Mouse (Mus musculus): ENCODE data around the gene Dydc1. TPM values are rescaled to one million over a fixed set of nuclear protein-coding genes. Genes with fewer than 3 reads are reported as not detected.

The Dydc1 gene
- total RNA-seq, 2 experiments from 2014 or later, result not detected

DNA sequence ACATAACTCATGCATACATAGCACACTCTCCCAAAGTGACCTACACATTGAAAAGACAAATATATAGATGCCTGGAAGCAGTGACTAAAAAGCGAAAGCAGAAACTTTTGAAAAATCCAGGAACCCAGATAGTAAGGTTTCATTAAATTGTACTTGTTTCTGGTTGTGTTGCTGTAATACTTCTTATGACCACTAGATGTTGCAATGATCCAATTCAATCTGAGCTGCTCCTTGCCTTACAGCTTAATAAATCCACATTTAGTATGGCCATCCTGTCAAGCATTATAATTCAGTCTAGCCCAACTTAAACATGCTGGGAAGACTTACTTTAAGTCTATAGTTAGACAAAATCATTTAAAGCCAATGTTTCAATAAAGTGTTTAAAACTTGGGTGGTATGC is 21.4 kb downstream of the Dydc1 start:
- ATAC-seq (replicated peaks; ENCODE audit: low FRiP score, poor library complexity, severe bottlenecking), result no peak

DNA sequence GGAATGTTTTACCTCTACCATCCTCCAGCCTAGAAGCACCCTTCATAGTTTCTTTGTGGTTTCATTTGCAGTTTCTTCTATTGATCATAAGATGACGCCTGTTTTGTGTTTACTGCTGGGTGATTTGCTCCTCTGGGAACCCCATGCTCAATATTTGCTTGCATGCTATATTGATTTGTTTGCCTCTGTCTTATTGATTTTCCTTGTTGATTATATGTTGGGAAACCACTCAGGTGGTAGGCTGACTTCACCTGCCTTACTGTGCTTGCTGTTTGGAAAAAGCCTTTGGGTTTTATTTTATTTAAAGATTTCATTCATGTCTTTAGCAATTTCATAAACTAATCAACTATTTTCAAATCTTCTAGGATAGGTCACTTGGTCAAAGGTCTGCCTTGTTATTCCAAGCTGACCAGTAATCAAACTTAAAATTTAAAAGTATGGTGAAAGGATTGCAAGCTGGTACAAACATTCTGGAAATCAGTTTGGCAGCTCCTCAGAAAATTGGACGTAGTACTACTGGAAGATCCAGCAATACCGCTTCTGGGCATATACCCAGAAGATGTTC is 23.7 kb downstream of the Dydc1 start:
- no peak for ATAC-seq (replicated peaks; ENCODE audit: low FRiP score, poor library complexity, severe bottlenecking)

DNA sequence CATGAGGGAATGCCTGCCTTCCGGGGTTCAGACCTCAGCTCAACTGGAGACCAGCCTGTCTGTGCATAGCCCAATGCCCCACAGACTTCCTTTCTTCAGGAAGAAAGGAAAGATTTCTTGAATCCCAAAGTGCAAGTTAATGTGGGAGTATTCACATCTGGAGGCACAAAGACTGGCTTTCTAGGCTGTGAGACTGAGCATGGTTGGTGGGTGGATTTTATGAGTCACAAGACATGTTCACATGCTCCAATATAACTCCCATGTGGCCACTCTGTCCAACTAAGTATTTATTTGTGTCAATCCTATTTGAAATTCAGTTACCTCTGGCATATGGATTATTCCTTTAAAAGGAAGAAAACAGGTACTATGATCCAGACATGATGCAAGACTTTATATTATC is 26.0 kb downstream of the Dydc1 start:
- no peak for ATAC-seq (replicated peaks; ENCODE audit: low FRiP score, poor library complexity, severe bottlenecking)

DNA sequence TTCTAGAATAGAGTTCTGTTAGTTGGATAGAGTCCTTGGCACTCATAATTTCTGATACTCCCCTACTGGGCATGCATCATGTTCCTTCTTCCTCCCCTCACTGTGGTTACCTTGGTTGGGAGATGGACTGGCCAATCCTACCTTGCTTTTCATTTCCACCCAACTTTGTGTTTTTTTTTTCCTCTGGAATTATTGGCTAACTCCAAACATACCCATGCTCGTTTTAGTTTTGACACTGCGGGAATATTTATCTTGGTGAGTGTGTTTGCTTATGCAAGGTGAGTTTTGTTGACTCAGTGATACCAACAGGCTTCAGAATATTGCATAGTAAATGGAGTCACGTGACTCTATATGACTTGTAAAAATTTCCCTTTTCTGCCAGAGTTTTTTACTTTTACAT is 28.0 kb downstream of the Dydc1 start:
- ATAC-seq (replicated peaks; ENCODE audit: low FRiP score, poor library complexity, severe bottlenecking), result no peak

DNA sequence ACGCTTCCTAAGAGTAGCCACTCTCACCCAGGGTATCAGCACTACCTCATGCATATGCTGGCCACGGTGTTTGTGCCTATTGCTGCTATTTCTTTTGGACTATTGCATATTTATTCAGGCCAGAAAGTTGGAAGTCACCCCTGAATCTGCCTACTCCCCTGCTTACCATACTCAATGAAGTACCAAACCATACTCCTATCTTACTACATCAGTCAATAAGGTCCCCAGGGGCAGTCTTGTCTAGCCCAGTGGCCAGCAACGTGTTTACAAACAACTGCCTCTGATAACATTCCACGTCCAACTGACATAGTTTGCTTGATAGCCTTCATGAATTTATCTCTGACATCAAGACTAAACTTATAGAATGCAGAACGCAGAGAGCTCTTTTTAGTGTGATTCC is 28.5 kb downstream of the Dydc1 start:
- ATAC-seq (replicated peaks; ENCODE audit: low FRiP score, poor library complexity, severe bottlenecking), result no peak

DNA sequence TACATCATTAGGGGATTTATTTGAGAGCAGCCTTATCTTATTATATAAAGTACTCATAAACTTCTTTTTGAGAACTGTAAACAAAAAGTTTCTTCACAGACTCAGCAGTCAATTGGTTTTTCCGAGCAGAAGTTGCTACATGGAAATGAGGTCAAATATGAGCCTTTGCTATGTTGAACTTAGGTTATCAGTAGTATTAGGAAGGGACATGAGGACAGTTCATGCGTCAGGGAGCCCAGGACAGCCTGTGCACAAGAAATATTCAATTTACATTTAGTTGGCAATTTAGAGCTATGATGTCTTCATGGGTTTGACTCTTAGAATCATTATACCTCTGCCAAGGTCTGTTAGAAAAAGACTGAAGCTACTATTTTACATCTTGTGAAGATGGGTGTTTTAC is 29.6 kb downstream of the Dydc1 start:
- ATAC-seq (replicated peaks; ENCODE audit: low FRiP score, poor library complexity, severe bottlenecking), result no peak

DNA sequence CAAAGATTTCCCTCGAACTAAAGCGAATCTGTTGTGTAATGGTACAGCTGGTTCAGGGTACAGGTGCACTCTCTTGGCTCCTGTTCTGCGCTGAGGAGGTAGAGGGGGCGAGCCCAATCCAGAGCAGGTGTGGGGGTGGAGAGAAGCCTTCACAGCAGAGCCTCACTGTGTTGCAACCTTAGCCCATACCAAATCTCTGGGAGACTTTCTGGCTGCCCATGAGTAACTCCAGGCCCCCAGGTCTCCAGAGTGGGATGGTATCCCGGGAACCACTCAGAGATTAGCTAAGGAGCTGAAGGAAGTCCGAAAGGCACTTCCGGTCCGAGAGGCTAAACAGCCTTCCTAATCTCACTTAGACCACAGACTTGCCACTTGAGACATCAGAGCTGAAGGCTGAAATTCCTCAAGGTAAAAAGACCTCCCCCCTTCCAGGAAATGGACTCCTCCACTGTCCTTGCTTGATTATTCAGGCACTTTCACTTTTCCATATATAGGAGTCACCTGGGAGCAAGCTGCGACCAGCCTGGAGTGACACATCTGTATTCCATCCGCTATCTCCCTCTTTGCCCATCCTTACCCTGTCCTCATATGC is 32.2 kb downstream of the Dydc1 start, which contains the start of gene Mat1a:
Gene Mat1a, plus strand, starts transcription at position 183 of the 592 bp plus-strand sequence.
- no peak for ATAC-seq (replicated peaks; ENCODE audit: low FRiP score, poor library complexity, severe bottlenecking)

DNA sequence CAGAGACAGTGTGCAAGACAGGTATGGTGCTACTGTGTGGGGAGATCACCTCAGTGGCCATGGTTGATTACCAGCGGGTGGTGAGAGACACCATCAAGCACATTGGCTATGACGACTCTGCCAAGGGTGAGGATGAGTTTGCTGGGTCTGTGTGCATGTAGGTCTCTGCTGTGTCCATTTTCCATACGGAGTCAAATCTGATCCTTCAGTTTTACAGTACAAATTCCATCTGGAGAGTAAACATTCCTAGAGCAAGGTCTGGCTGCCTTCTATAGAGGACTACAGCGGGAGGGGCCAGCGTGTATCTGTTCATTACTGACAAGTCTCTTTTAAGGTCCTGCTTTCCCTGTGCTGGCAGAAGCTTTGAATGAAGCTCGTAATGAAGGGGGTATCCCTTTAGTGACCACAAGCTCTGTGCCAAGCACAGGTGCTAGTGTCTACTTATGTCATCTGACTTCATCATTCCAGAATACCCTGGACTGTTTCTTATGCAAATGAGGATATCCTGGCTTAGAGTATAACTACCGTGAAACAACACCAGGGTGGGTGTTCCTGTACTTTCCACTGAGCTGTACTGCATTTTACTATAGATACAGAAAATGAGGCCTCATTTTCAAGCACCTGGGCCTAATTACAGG is 38.4 kb downstream of the Dydc1 start:
- no peak for ATAC-seq (replicated peaks; ENCODE audit: low FRiP score, poor library complexity, severe bottlenecking)

DNA sequence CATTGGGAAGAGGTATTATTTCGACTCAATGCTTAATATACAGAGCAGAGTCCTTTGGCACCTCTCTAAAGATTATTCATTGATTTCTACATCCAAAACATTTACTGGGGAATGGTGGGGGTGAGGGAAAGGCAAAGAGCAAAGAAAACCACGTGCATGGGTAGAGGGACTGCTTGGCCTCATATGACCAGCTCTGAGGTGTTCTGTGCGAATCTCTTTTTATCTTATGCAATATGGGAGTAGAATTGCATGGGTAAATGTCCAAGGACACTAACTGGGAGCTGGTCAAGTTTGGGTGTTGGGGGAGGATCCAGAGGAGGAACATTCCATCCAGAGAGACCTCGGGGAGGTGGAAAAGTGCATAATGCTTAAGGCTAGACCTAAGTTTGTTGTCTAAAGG is 40.2 kb downstream of the Dydc1 start:
- ATAC-seq (replicated peaks; ENCODE audit: low FRiP score, poor library complexity, severe bottlenecking), result no peak

DNA sequence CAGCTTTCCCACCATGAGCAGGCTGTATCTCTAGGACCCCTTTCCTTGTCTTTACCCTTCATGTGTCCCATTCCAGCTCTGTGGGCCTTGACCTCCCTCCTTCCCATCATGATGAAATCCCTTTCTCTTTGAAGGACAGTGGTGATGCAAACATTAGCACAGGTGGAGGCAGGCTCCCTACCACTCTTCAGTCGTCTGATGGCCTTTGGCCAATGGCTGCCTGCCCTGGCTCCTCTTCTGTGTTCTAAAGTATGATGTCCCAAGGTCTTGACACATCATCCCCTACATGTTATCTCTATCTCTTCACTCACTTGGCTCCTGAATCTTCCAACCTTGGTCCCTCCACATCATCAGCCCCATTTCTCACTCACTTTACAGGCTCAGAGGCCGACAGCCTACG is 43.6 kb downstream of the Dydc1 start:
- no peak for ATAC-seq (replicated peaks; ENCODE audit: low FRiP score, poor library complexity, severe bottlenecking)

DNA sequence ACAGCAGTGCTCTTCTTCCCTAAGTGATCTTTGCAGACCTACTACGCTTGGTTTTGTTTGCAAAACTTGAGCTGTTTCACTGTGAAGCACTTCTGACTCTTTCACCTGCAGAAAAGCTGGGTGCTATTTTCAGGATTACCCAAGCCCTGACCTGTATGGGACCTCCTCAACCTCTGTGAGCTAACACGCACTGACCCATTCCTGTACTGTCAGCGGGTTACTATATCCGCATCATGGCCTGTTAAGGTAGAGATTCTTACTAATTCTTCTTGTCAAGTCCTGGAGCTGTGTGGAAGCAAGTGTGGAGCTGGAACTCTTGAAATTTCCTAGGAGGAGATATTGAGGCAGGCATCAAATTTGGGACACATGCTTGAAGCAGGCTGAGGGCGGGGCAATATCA is 52.0 kb downstream of the Dydc1 start:
- ATAC-seq (replicated peaks; ENCODE audit: low FRiP score, poor library complexity, severe bottlenecking), result no peak

DNA sequence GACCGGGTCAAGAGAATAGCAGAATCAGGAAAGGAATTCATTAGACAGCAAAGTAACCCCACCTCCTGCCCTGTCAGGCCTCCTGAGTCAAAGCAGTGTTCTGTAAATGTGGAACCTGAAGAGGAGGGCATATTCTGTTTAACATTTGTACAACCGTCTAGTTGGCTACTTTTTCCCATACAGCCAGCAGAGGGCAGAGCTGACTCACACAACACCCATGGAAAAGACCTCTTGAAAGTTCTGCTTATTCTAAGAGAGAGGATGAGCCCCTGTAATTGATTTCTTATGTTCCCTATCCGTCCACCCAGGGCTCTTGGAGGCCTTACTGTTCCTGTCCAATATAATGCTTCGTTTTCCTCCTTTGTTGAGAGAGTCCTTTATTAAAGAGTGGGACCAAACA is 55.3 kb downstream of the Dydc1 start:
- no peak for ATAC-seq (replicated peaks; ENCODE audit: low FRiP score, poor library complexity, severe bottlenecking)

DNA sequence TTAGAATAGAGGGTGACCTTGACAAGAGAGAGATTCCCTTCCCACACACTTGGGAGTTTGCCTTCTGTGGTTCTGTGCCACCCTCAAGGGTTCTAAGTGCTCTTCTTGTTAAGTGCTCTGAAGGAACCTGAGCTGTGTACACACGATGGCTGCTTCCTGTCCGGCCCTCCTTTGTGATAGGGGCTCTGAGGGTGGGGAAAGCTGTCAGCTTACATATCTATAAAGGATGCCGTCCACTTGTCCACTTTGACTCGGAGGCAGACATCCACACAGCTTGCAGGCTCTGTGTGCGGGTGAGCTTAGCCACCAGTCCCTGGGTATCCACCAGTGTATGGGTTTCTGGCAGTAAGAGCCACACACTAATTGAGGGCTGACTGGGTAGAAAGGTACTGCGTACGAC is 58.8 kb downstream of the Dydc1 start, which contains the start of gene Sftpa1:
Gene Sftpa1, plus strand, starts transcription at position 243 of the 400 bp plus-strand sequence.
- ATAC-seq (replicated peaks; ENCODE audit: low FRiP score, poor library complexity, severe bottlenecking), result no peak

DNA sequence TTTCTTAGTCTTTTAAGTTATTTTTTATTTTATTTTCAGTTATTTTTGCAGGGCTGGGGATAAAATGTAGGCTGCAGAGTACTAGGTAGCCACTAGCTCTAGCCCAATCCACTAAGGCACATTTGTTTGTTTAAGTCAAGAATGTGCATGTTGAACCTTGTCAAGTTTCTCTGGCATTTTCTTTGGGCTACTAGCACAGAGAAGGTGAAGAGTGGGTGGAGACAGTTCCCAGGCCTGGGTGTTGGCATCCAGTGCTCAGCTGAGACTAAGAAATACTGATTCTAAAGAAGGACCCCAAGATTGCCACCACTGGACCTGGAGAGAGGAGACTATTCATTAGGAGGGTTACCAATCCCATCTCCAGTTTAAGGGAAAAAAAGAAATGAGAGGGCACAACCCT is 64.3 kb downstream of the Dydc1 start:
- no peak for ATAC-seq (replicated peaks; ENCODE audit: low FRiP score, poor library complexity, severe bottlenecking)

DNA sequence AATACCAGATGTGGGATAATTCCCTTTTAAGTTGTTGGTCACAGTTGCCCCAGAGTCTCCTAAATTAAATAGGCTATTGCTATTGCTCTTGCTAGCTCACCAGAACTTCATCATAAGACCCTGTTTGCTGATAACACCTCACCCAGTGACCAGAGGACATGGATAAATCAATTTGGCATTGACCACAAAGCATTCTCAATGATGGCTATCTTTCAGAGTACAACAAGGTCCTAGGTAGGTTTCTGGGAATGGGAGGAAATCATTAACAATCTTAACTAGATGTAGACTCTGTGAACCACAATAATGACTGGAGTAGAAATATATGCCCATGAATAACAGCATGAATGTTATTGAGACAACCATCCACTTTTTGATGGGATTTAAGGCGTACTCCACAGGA is 68.0 kb downstream of the Dydc1 start:
- ATAC-seq (replicated peaks; ENCODE audit: low FRiP score, poor library complexity, severe bottlenecking), result no peak

Other genes starting within 250 kb of the Dydc1 start
- gene Sh2d4b, start 179.6 kb upstream of the Dydc1 start, total RNA-seq (2015; ENCODE audit: low replicate concordance), result not detected in 2 replicates
- 0.56 TPM in 1 of 2 replicates, not detected in the other for gene Sh2d4b, start 179.6 kb upstream of the Dydc1 start, total RNA-seq (2017; ENCODE audit: low replicate concordance)
- 4.0 and 7.3 TPM in 2 replicates for gene Tspan14, start 106.1 kb upstream of the Dydc1 start, total RNA-seq (2015; ENCODE audit: low replicate concordance)
- 8.2 and 9.4 TPM in 2 replicates for gene Tspan14, start 106.1 kb upstream of the Dydc1 start, total RNA-seq (2017; ENCODE audit: low replicate concordance)
- gene Fam213a, start 59.1 kb upstream of the Dydc1 start, total RNA-seq (2015; ENCODE audit: low replicate concordance), result 1,227 and 1,297 TPM in 2 replicates
- gene Fam213a, start 59.1 kb upstream of the Dydc1 start, total RNA-seq (2017; ENCODE audit: low replicate concordance), result 2,096 and 2,327 TPM in 2 replicates
- not detected in 2 replicates for gene Dydc2, start 3.7 kb upstream of the Dydc1 start, total RNA-seq (2015; ENCODE audit: low replicate concordance)
- not detected in 2 replicates for gene Dydc2, start 3.7 kb upstream of the Dydc1 start, total RNA-seq (2017; ENCODE audit: low replicate concordance)
- not detected in 2 replicates for gene Mat1a, start 32.1 kb downstream of the Dydc1 start, total RNA-seq (2015; ENCODE audit: low replicate concordance)
- gene Mat1a, start 32.1 kb downstream of the Dydc1 start, total RNA-seq (2017; ENCODE audit: low replicate concordance), result 0.42 TPM in 1 of 2 replicates, not detected in the other
- not detected in 2 replicates for gene Sftpa1, start 58.9 kb downstream of the Dydc1 start, total RNA-seq (2015; ENCODE audit: low replicate concordance)
- gene Sftpa1, start 58.9 kb downstream of the Dydc1 start, total RNA-seq (2017; ENCODE audit: low replicate concordance), result not detected in 2 replicates
- not detected in 2 replicates for gene Mbl1, start 78.5 kb downstream of the Dydc1 start, total RNA-seq (2015; ENCODE audit: low replicate concordance)
- not detected in 2 replicates for gene Mbl1, start 78.5 kb downstream of the Dydc1 start, total RNA-seq (2017; ENCODE audit: low replicate concordance)
- not detected in 2 replicates for gene Sftpd, start 112.2 kb downstream of the Dydc1 start, total RNA-seq (2015; ENCODE audit: low replicate concordance)
- gene Sftpd, start 112.2 kb downstream of the Dydc1 start, total RNA-seq (2017; ENCODE audit: low replicate concordance), result not detected in 2 replicates
- gene Gm2832, start 205.9 kb downstream of the Dydc1 start, total RNA-seq (2015; ENCODE audit: low replicate concordance), result not detected in 2 replicates
- gene Gm2832, start 205.9 kb downstream of the Dydc1 start, total RNA-seq (2017; ENCODE audit: low replicate concordance), result not detected in 2 replicates